Comparison of ENCODE assay signal across 8 mouse cellular contexts in genomic region chr2:25264286-25264660, GRCm38 (mm10). TPM values are rescaled to one million over a fixed set of nuclear protein-coding genes. Genes with fewer than 3 reads are reported as not detected.
DNase-seq lines count a peak whose midpoint lies in the region; ATAC-seq and TF ChIP-seq lines count a peak whose summit lies in the region.

No protein-coding gene starts in this region.

- H3K36me3 ChIP-seq in kidney, embryonic 16.5 days (ENCODE audit: insufficient read depth, low read length), result peaks cover 6% of the 10 kb centered on the region; the same call in 1 of the 2 replicates
- H3K36me3 ChIP-seq in embryonic facial prominence, embryonic 13.5 days, result peaks cover 17% of the 10 kb centered on the region
- peaks cover 14% of the 10 kb centered on the region for H3K36me3 ChIP-seq in intestine, postnatal 0 days (ENCODE audit: control insufficient read depth, insufficient read depth)
- peaks cover 6% of the 10 kb centered on the region for H3K36me3 ChIP-seq in neural tube, embryonic 14.5 days (ENCODE audit: control insufficient read depth, insufficient read depth, low read length)

- H3K9me3 ChIP-seq in kidney, embryonic 16.5 days (ENCODE audit: low read length), result no peaks in the 10 kb centered on the region
- no peaks in the 10 kb centered on the region for H3K9me3 ChIP-seq in embryonic facial prominence, embryonic 13.5 days
- H3K9me3 ChIP-seq in intestine, postnatal 0 days (ENCODE audit: control insufficient read depth), result no peaks in the 10 kb centered on the region
- H3K9me3 ChIP-seq in neural tube, embryonic 14.5 days (ENCODE audit: control insufficient read depth, low read length), result no peaks in the 10 kb centered on the region

- no peak for DNase-seq in kidney, postnatal 14 days
- DNase-seq in spleen, postnatal 36 days (ENCODE audit: low spot score in 2 of 2), result no peak

- peak overlapping the region; percentile 99 for H3K4me2 ChIP-seq in kidney, embryonic 16.5 days (replicated peaks; ENCODE audit: low read depth, low read length)
- peak overlapping the region; percentile 99 for H3K4me2 ChIP-seq in embryonic facial prominence, embryonic 13.5 days
- H3K4me2 ChIP-seq in intestine, postnatal 0 days (replicated peaks; ENCODE audit: low read depth), result peak overlapping the region; percentile 94
- peak overlapping the region; percentile 99 for H3K4me2 ChIP-seq in neural tube, embryonic 14.5 days (ENCODE audit: low read depth, low read length)

- 73% methylated on average over 5 of the region's 5 CpGs for WGBS in kidney, embryonic 16.5 days
- WGBS in embryonic facial prominence, embryonic 13.5 days, result 76% methylated on average over 5 of the region's 5 CpGs
- 48% methylated on average over 5 of the region's 5 CpGs for WGBS in intestine, postnatal 0 days
- WGBS in neural tube, embryonic 14.5 days, result 85% methylated on average over 5 of the region's 5 CpGs

- ATAC-seq in kidney, embryonic 16.5 days (ENCODE audit: low FRiP score, low TSS enrichment), result no peak
- ATAC-seq in embryonic facial prominence, embryonic 13.5 days (ENCODE audit: insufficient number of reproducible peaks, insufficient read depth, low FRiP score, low TSS enrichment, low read depth), result no peak
- ATAC-seq in intestine, postnatal 0 days, result no peak
- no peak for ATAC-seq in neural tube, embryonic 14.5 days (ENCODE audit: low read depth)
- ATAC-seq in megakaryocyte progenitor cell, adult 5-6 weeks (replicated peaks; ENCODE audit: poor library complexity), result no peak
- ATAC-seq in inflammation-experienced regulatory T-cells, adult 6 months, result no peak

- no peak for TF ChIP-seq CTCF in intestine, postnatal 0 days (IDR thresholded peaks at IDR 0.05; ENCODE audit: low read depth)

- no peaks in the 10 kb centered on the region for H3K27me3 ChIP-seq in kidney, embryonic 16.5 days (ENCODE audit: insufficient read depth, low read length)
- H3K27me3 ChIP-seq in embryonic facial prominence, embryonic 13.5 days, result peaks cover 21% of the 10 kb centered on the region
- no peaks in the 10 kb centered on the region for H3K27me3 ChIP-seq in intestine, postnatal 0 days (replicated peaks; ENCODE audit: control insufficient read depth, insufficient read depth, low read length)
- H3K27me3 ChIP-seq in neural tube, embryonic 14.5 days (ENCODE audit: control insufficient read depth, insufficient read depth, low read length), result no peaks in the 10 kb centered on the region

- H3K27ac ChIP-seq in kidney, embryonic 16.5 days (ENCODE audit: low read length), result no peak overlapping the region
- no peak overlapping the region for H3K27ac ChIP-seq in embryonic facial prominence, embryonic 13.5 days
- H3K27ac ChIP-seq in intestine, postnatal 0 days (ENCODE audit: low read depth, low read length), result peak overlapping the region; percentile 93
- H3K27ac ChIP-seq in neural tube, embryonic 14.5 days (ENCODE audit: low read depth, low read length), result no peak overlapping the region

- peak overlapping the region; percentile 88; the same call in 1 of the 2 replicates for H3K4me3 ChIP-seq in kidney, embryonic 16.5 days (ENCODE audit: low read length)
- peak overlapping the region; percentile 79; the same call in 1 of the 2 replicates for H3K4me3 ChIP-seq in embryonic facial prominence, embryonic 13.5 days
- H3K4me3 ChIP-seq in intestine, postnatal 0 days (ENCODE audit: low read depth, low read length), result peak overlapping the region; percentile 92
- H3K4me3 ChIP-seq in neural tube, embryonic 14.5 days (ENCODE audit: low read depth, low read length), result peak overlapping the region; percentile 71; the same call in 1 of the 2 replicates

- H3K9ac ChIP-seq in kidney, embryonic 16.5 days (replicated peaks; ENCODE audit: low read length), result peak overlapping the region; percentile 76; the same call in 1 of the 2 replicates
- H3K9ac ChIP-seq in embryonic facial prominence, embryonic 13.5 days, result peak overlapping the region; percentile 77
- peak overlapping the region; percentile 78 for H3K9ac ChIP-seq in intestine, postnatal 0 days (ENCODE audit: low read depth, low read length)
- peak overlapping the region; percentile 68; the same call in 1 of the 2 replicates for H3K9ac ChIP-seq in neural tube, embryonic 14.5 days (replicated peaks; ENCODE audit: low read depth, low read length)

- H3K4me1 ChIP-seq in kidney, embryonic 16.5 days (ENCODE audit: insufficient read depth, low read length), result peaks cover 34% of the 10 kb centered on the region
- H3K4me1 ChIP-seq in embryonic facial prominence, embryonic 13.5 days, result peaks cover 40% of the 10 kb centered on the region
- no peaks in the 10 kb centered on the region for H3K4me1 ChIP-seq in intestine, postnatal 0 days (replicated peaks; ENCODE audit: control insufficient read depth, insufficient read depth, low read length)
- H3K4me1 ChIP-seq in neural tube, embryonic 14.5 days (ENCODE audit: control insufficient read depth, insufficient read depth, low read length), result peaks cover 50% of the 10 kb centered on the region

RNA-seq across cellular contexts. Expression of gene Tprn, which starts 1.9 kb away (rescaled TPM):
- polyA plus RNA-seq in kidney, embryonic 16.5 days (2015; fragmentation: Nextera tagmentation; extraction: Ambion mirVana), result 12.0 and 12.1 TPM in 2 replicates
- 7.5 and 8.2 TPM in 2 replicates for polyA plus RNA-seq in embryonic facial prominence, embryonic 13.5 days (2015; fragmentation: Nextera tagmentation; extraction: Ambion mirVana)
- polyA plus RNA-seq in intestine, postnatal 0 days (2015; fragmentation: Nextera tagmentation; extraction: Ambion mirVana), result 62.0 and 68.3 TPM in 2 replicates
- polyA plus RNA-seq in neural tube, embryonic 14.5 days (2014; fragmentation: Nextera tagmentation; extraction: Ambion mirVana), result 11.5 and 12.3 TPM in 2 replicates
- 7.9 and 13.3 TPM in 2 replicates for total RNA-seq in megakaryocyte progenitor cell, adult 5-6 weeks (2015)
- total RNA-seq in megakaryocyte progenitor cell, adult 5-6 weeks (2017), result 7.6 and 9.2 TPM in 2 replicates
- 1 to 10 TPM; 3.4 to 4.7 (median 3.9) TPM for polyA plus RNA-seq in inflammation-experienced regulatory T-cells, adult 6 months (2017; shearing (Covaris generic))

RNA-seq across cellular contexts. Expression of gene Ssna1, which starts 8.0 kb away (rescaled TPM):
- 209 and 211 TPM in 2 replicates for polyA plus RNA-seq in kidney, embryonic 16.5 days (2015; fragmentation: Nextera tagmentation; extraction: Ambion mirVana)
- polyA plus RNA-seq in embryonic facial prominence, embryonic 13.5 days (2015; fragmentation: Nextera tagmentation; extraction: Ambion mirVana), result 231 and 246 TPM in 2 replicates
- polyA plus RNA-seq in intestine, postnatal 0 days (2015; fragmentation: Nextera tagmentation; extraction: Ambion mirVana), result 105 and 108 TPM in 2 replicates
- polyA plus RNA-seq in neural tube, embryonic 14.5 days (2014; fragmentation: Nextera tagmentation; extraction: Ambion mirVana), result 177 and 182 TPM in 2 replicates
- total RNA-seq in megakaryocyte progenitor cell, adult 5-6 weeks (2015), result 136 and 148 TPM in 2 replicates
- total RNA-seq in megakaryocyte progenitor cell, adult 5-6 weeks (2017), result 71.3 and 92.7 TPM in 2 replicates
- 100 to 1,000 TPM; 111 to 156 (median 121) TPM for polyA plus RNA-seq in inflammation-experienced regulatory T-cells, adult 6 months (2017; shearing (Covaris generic))

RNA-seq across cellular contexts. Expression of gene Anapc2, which starts 8.0 kb away (rescaled TPM):
- 146 and 152 TPM in 2 replicates for polyA plus RNA-seq in kidney, embryonic 16.5 days (2015; fragmentation: Nextera tagmentation; extraction: Ambion mirVana)
- polyA plus RNA-seq in embryonic facial prominence, embryonic 13.5 days (2015; fragmentation: Nextera tagmentation; extraction: Ambion mirVana), result 137 and 143 TPM in 2 replicates
- polyA plus RNA-seq in intestine, postnatal 0 days (2015; fragmentation: Nextera tagmentation; extraction: Ambion mirVana), result 41.6 and 43.4 TPM in 2 replicates
- polyA plus RNA-seq in neural tube, embryonic 14.5 days (2014; fragmentation: Nextera tagmentation; extraction: Ambion mirVana), result 110 and 116 TPM in 2 replicates
- 28.3 and 34.4 TPM in 2 replicates for total RNA-seq in megakaryocyte progenitor cell, adult 5-6 weeks (2015)
- total RNA-seq in megakaryocyte progenitor cell, adult 5-6 weeks (2017), result 36.5 and 42.4 TPM in 2 replicates
- polyA plus RNA-seq in inflammation-experienced regulatory T-cells, adult 6 months (2017; shearing (Covaris generic)), result 10 to 100 TPM; 29.3 to 44.6 (median 39.2) TPM

RNA-seq across cellular contexts. Expression of gene Tmem203, which starts 9.0 kb away (rescaled TPM):
- polyA plus RNA-seq in kidney, embryonic 16.5 days (2015; fragmentation: Nextera tagmentation; extraction: Ambion mirVana), result 24.8 and 25.6 TPM in 2 replicates
- polyA plus RNA-seq in embryonic facial prominence, embryonic 13.5 days (2015; fragmentation: Nextera tagmentation; extraction: Ambion mirVana), result 24.5 and 25.3 TPM in 2 replicates
- 40.3 and 44.9 TPM in 2 replicates for polyA plus RNA-seq in intestine, postnatal 0 days (2015; fragmentation: Nextera tagmentation; extraction: Ambion mirVana)
- 11.0 and 11.2 TPM in 2 replicates for polyA plus RNA-seq in neural tube, embryonic 14.5 days (2014; fragmentation: Nextera tagmentation; extraction: Ambion mirVana)
- 11.4 and 12.8 TPM in 2 replicates for total RNA-seq in megakaryocyte progenitor cell, adult 5-6 weeks (2015)
- total RNA-seq in megakaryocyte progenitor cell, adult 5-6 weeks (2017), result 9.6 and 9.8 TPM in 2 replicates
- polyA plus RNA-seq in inflammation-experienced regulatory T-cells, adult 6 months (2017; shearing (Covaris generic)), result 10 to 100 TPM in 1 of 3 experiments, 1 to 10 TPM in 2; 8.3 to 13.7 (median 8.7) TPM

RNA-seq across cellular contexts. Expression of gene AL732309.1, which starts 17.6 kb away (rescaled TPM):
- polyA plus RNA-seq in kidney, embryonic 16.5 days (2015; fragmentation: Nextera tagmentation; extraction: Ambion mirVana), result 6.1 and 7.0 TPM in 2 replicates
- polyA plus RNA-seq in embryonic facial prominence, embryonic 13.5 days (2015; fragmentation: Nextera tagmentation; extraction: Ambion mirVana), result 6.9 and 7.9 TPM in 2 replicates
- 10.4 and 12.3 TPM in 2 replicates for polyA plus RNA-seq in intestine, postnatal 0 days (2015; fragmentation: Nextera tagmentation; extraction: Ambion mirVana)
- 5.0 and 7.1 TPM in 2 replicates for polyA plus RNA-seq in neural tube, embryonic 14.5 days (2014; fragmentation: Nextera tagmentation; extraction: Ambion mirVana)
- total RNA-seq in megakaryocyte progenitor cell, adult 5-6 weeks (2015), result 3.9 and 5.0 TPM in 2 replicates
- total RNA-seq in megakaryocyte progenitor cell, adult 5-6 weeks (2017), result 3.2 and 3.8 TPM in 2 replicates
- 1 to 10 TPM; 2.3 to 9.2 (median 4.0) TPM for polyA plus RNA-seq in inflammation-experienced regulatory T-cells, adult 6 months (2017; shearing (Covaris generic))
